Mouse (Mus musculus) midbrain, embryonic 10.5 days (tissue): ENCODE data around the gene Ube2b. TPM values are rescaled to one million over a fixed set of nuclear protein-coding genes. Genes with fewer than 3 reads are reported as not detected.

ENCODE experiments used
- DNase-seq: peaks from one replicate; pipeline ENCODE4 v3.0.0-alpha.2; 2017; ENCODE audit warnings: low spot score
- H3K27ac ChIP-seq: fragments of 300-500 bp; sonication (generic); replicated peaks from 2 replicates; pipeline ENCODE4 v1.5.1; 2016; ENCODE audit warnings: mild to moderate bottlenecking
- H3K27me3 ChIP-seq: fragments of 300-500 bp; sonication (generic); 2 replicates; pipeline ENCODE4 v1.6.1; 2016; ENCODE audit warnings: low read depth, mild to moderate bottlenecking; ENCODE audit not compliant: poor library complexity, severe bottlenecking
- H3K36me3 ChIP-seq: fragments of 300-500 bp; sonication (generic); 2 replicates; pipeline ENCODE4 v1.6.1; 2016; ENCODE audit warnings: mild to moderate bottlenecking, moderate library complexity
- H3K4me1 ChIP-seq: fragments of 300-500 bp; sonication (generic); 2 replicates; pipeline ENCODE4 v1.6.1; 2016
- H3K4me3 ChIP-seq: fragments of 300-500 bp; sonication (generic); 2 replicates; pipeline ENCODE4 v1.5.1; 2016; ENCODE audit warnings: mild to moderate bottlenecking, moderate library complexity
- H3K9me3 ChIP-seq: fragments of 300-500 bp; sonication (generic); replicated peaks from 2 replicates; pipeline ENCODE4 v1.6.1; 2016; ENCODE audit warnings: mild to moderate bottlenecking
- WGBS: fragments of 180-500 bp; shearing (Covaris S2); methylation state at CpG from one replicate; pipeline ENCODE4 v1.1.7; 2016; 5-methylcytosine and 5-hydroxymethylcytosine counted together
- polyA plus RNA-seq: library from polyadenylated mRNA; unstranded; fragments of >200 nt; fragmentation: Nextera tagmentation; extraction: Ambion mirVana; gene quantifications from 2 replicates; pipeline ENCODE4 v1.2.1, GENCODE M21; 2016

Ube2b gene
- polyA plus RNA-seq, 1 experiment from 2014 or later = 202 TPM

- Histone ChIP-seq H3K36me3 (no peaks in the 10 kb centered on the region), H3K9me3 (no peaks in the 10 kb centered on the region), H3K27ac (no peak overlapping the region), H3K4me3 (no peak overlapping the region), H3K27me3 (no peaks in the 10 kb centered on the region), H3K4me1 (no peaks in the 10 kb centered on the region)
- 89% methylated on average over 8 of the region's 8 CpGs for WGBS
- DNase-seq = no peak
These were observed 38.8 kb downstream of the Ube2b start for GRCm38 (mm10) chr11:51961761-51962160.

DNA sequence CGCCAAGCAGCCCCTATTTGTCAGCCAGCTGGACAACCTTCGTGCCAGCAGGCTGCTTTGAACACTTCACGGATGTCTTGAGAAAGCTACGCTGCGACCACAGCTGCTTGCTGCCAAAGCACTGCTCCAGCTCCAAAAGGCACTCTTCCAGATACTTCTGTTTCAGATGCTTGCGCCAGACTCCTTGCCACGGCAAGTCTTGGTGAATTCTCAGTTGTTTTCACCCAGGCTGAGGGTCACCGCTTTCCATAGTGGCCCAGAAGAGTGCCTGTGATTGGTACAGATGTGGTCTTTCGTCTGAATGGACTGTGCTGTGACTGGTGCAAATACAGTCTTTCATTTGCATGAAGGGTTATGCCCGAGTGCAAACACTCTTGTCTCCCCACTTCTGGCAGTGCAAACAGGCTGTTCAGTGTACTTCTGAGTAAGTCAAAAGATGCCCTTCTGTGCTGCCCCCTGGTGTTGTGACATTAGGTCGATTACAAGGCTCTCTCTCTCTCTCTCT is 39.5 kb downstream of the Ube2b start:
- Histone ChIP-seq H3K27ac (no peak overlapping the region), H3K4me3 (no peak overlapping the region), H3K4me1 (no peaks in the 10 kb centered on the region), H3K27me3 (no peaks in the 10 kb centered on the region), H3K36me3 (no peaks in the 10 kb centered on the region), H3K9me3 (no peaks in the 10 kb centered on the region)
- DNase-seq = no peak
- 77% methylated on average over 11 of the region's 11 CpGs for WGBS

GRCm38 (mm10) chr11:51960061-51960460 is 40.5 kb downstream of the Ube2b start:
- WGBS = 93% methylated on average over 4 of the region's 4 CpGs
- no peaks in the 10 kb centered on the region for H3K9me3 ChIP-seq
- H3K4me3 ChIP-seq = no peak overlapping the region
- H3K4me1 ChIP-seq = no peaks in the 10 kb centered on the region
- no peaks in the 10 kb centered on the region for H3K27me3 ChIP-seq
- H3K36me3 ChIP-seq = no peaks in the 10 kb centered on the region
- H3K27ac ChIP-seq = no peak overlapping the region
- no peak for DNase-seq

DNA sequence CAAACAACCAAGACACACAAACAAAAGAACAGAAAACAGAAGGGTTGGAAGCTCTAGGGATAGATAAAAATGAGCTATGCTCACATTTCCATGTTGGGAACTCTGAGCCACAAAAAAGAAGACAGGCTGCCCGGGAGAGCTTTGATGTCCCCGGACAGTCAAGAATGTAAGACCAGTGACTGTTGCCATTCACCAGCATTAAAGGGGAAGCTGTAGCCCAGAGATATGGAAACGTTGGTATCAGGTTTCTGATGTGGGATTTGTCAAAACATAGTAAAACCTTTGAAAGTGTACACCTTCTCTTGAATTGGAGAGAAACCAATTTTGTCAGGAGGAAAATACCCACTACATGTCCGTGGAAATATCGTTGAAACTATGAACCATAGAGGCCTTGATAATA is 41.1 kb downstream of the Ube2b start:
- H3K27ac ChIP-seq = no peak overlapping the region
- H3K36me3 ChIP-seq = no peaks in the 10 kb centered on the region
- WGBS = 87% methylated on average over 5 of the region's 5 CpGs
- H3K27me3 ChIP-seq = no peaks in the 10 kb centered on the region
- DNase-seq = no peak
- H3K4me3 ChIP-seq = no peak overlapping the region
- H3K9me3 ChIP-seq = no peaks in the 10 kb centered on the region
- no peaks in the 10 kb centered on the region for H3K4me1 ChIP-seq

DNA sequence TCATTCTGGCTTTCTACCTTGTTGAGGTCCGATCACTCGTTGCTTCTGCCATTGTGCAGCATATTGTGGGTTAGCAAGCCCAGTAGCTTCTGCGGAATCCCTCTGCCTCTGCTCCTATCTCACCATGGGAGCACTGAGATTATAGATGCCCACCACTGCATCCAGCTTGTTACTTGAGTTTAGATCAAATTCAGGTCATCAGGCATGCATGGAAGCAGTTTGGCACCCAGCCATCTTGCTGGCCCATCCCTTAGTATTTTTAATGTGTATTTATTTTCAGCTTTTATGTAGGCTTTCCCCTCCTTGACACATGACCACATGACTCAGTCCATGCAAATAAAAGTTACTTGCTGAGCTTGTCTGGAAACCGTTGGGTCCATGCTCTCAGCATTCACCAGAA is 42.8 kb downstream of the Ube2b start:
- no peaks in the 10 kb centered on the region for H3K27me3 ChIP-seq
- WGBS = 85% methylated on average over 4 of the region's 4 CpGs
- H3K4me1 ChIP-seq = no peaks in the 10 kb centered on the region
- H3K4me3 ChIP-seq = no peak overlapping the region
- no peak for DNase-seq
- no peaks in the 10 kb centered on the region for H3K36me3 ChIP-seq
- H3K9me3 ChIP-seq = no peaks in the 10 kb centered on the region
- no peak overlapping the region for H3K27ac ChIP-seq

GRCm38 (mm10) chr11:51956112-51956511 is 44.5 kb downstream of the Ube2b start:
- WGBS = 82% methylated on average over 9 of the region's 9 CpGs
- no peak for DNase-seq
- Histone ChIP-seq H3K36me3 (no peaks in the 10 kb centered on the region), H3K27me3 (no peaks in the 10 kb centered on the region), H3K4me1 (no peaks in the 10 kb centered on the region), H3K4me3 (no peak overlapping the region), H3K27ac (no peak overlapping the region), H3K9me3 (no peaks in the 10 kb centered on the region)

DNA sequence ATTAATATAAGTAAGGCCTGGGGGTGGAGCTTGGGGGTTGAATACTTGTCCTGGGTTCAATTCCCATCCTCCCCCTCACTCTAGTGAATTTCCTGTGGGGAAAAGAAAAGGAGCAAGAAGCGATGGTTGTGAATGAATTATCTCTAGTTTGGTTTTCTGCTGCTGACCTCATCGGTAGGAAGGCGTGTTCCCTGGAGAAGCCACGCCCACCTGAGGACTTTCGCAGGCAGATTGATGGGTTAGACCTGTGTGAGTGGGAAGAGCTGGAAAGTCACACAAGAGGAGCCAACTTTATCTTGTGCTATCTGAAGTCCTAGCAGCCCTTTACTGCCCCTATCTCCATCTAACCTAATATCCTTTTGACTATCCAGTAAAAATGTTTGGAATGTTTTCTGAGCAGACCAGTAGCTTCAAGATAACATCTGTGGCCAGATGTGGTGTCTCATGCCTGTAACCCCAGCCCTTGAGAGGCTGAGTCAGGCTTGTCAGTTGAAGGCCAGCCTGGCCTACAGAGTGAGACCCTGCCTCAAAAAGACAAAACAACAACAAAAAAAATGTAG is 48.6 kb downstream of the Ube2b start:
- H3K4me1 ChIP-seq = no peaks in the 10 kb centered on the region
- no peaks in the 10 kb centered on the region for H3K27me3 ChIP-seq
- H3K9me3 ChIP-seq = no peaks in the 10 kb centered on the region
- no peaks in the 10 kb centered on the region for H3K36me3 ChIP-seq
- no peak for DNase-seq
- H3K4me3 ChIP-seq = no peak overlapping the region
- no peak overlapping the region for H3K27ac ChIP-seq
- 44% methylated on average over 5 of the region's 5 CpGs for WGBS

DNA sequence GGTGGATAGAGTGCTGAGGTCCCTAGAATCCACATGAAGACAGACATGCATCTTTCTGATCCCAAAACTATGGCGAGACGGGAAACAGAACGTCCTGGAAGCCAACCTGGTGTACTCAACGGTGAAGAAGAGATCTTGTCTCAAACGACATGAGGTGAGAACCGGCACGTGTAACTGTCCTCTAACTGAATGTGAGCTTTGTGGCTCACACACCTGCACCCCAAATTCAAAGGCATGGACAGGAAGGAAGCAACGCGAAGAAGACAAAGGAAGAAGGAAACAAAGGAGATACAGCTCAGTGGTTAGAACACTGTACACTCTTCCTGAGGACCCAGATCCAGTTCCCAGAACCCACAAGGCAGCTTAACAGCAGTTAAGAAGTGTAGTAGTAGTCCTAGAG is 50.6 kb downstream of the Ube2b start:
- Histone ChIP-seq H3K27me3 (no peaks in the 10 kb centered on the region), H3K4me3 (no peak overlapping the region), H3K27ac (no peak overlapping the region), H3K4me1 (no peaks in the 10 kb centered on the region), H3K9me3 (no peaks in the 10 kb centered on the region), H3K36me3 (no peaks in the 10 kb centered on the region)
- WGBS = 91% methylated on average over 9 of the region's 9 CpGs
- no peak for DNase-seq

- WGBS = 86% methylated on average over 9 of the region's 9 CpGs
These were observed 51.3 kb downstream of the Ube2b start for GRCm38 (mm10) chr11:51949155-51949840.

DNA sequence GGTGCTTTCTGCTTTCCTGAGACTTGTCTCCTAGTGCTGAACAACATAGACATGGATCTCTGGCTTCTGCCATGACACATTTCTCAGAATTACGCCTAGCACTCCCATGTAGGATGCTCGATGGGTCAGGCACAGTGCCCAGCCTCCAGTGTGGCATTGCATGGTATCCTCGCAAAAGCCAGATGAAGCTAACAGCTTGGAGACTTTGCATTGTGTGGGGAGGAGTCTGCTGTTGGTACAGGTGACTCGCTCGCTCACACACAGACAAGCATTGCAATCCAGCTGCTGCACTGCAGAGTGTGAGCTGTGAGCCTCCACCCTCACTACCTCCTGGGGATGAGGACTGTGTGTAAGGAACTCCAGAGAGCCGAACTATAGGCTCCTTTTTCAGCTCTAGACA is 54.4 kb downstream of the Ube2b start:
- Histone ChIP-seq H3K36me3 (no peaks in the 10 kb centered on the region), H3K4me3 (no peak overlapping the region), H3K4me1 (peaks cover 3% of the 10 kb centered on the region), H3K27me3 (no peaks in the 10 kb centered on the region), H3K27ac (no peak overlapping the region), H3K9me3 (no peaks in the 10 kb centered on the region)
- no peak for DNase-seq
- WGBS = 85% methylated on average over 6 of the region's 6 CpGs

More at GRCm38 (mm10) chr11:51949155-51949840, 51.3 kb downstream of the Ube2b start:
- Histone ChIP-seq H3K4me1 (no peaks in the 10 kb centered on the region), H3K4me3 (no peak overlapping the region), H3K27me3 (no peaks in the 10 kb centered on the region), H3K27ac (no peak overlapping the region), H3K36me3 (no peaks in the 10 kb centered on the region), H3K9me3 (no peaks in the 10 kb centered on the region)
- no peak for DNase-seq

DNA sequence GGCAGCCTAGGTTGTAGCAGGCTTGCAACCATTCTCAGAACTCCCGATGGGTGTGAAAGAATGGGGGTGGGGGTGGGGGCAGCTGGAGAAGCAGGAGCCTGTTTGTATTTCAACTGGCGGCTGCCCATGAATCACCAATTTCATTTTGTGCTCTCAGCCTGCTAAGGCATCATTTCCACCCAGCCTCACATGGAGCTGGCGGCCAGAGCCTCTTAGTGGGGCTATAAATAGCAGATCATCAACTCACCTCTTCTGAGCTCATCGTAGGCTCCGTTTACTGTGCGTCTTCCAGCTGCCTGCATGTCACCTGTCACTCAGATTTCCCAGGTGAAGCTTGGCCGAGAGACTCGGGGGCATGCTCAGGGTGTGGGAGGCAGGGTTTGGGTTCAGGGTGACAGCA is 55.0 kb downstream of the Ube2b start:
- WGBS = 59% methylated on average over 8 of the region's 8 CpGs
- Histone ChIP-seq H3K4me1 (peaks cover 3% of the 10 kb centered on the region), H3K4me3 (no peak overlapping the region), H3K27ac (no peak overlapping the region), H3K36me3 (no peaks in the 10 kb centered on the region), H3K9me3 (no peaks in the 10 kb centered on the region), H3K27me3 (no peaks in the 10 kb centered on the region)
- no peak for DNase-seq

GRCm38 (mm10) chr11:51944239-51944638 is 56.3 kb downstream of the Ube2b start:
- H3K27ac ChIP-seq = no peak overlapping the region
- H3K4me1 ChIP-seq = peaks cover 3% of the 10 kb centered on the region
- H3K4me3 ChIP-seq = no peak overlapping the region
- WGBS = 87% methylated on average over 3 of the region's 3 CpGs
- H3K36me3 ChIP-seq = no peaks in the 10 kb centered on the region
- no peak for DNase-seq
- no peaks in the 10 kb centered on the region for H3K9me3 ChIP-seq
- H3K27me3 ChIP-seq = no peaks in the 10 kb centered on the region

DNA sequence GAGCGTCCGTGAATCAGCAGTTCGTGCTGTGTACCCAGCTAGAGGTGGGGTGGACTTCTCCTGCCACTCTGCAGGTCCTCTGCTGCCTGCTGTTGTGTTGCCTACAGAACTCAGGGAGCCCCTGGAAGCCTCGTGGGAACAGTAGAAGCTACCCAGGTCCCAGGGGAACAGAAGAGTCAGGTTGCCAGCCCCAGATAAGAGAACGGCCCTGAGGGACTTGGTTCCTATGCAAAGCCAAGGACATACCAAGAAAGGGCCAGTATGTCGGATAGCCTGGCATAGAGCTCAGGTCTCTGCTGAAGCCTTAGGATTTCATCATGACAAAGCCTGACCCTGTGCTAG is 57.1 kb downstream of the Ube2b start:
- H3K9me3 ChIP-seq = no peaks in the 10 kb centered on the region
- peaks cover 3% of the 10 kb centered on the region for H3K4me1 ChIP-seq
- H3K27ac ChIP-seq = no peak overlapping the region
- no peaks in the 10 kb centered on the region for H3K36me3 ChIP-seq
- no peak overlapping the region for H3K4me3 ChIP-seq
- 62% methylated on average over 6 of the region's 6 CpGs for WGBS
- no peak for DNase-seq
- H3K27me3 ChIP-seq = no peaks in the 10 kb centered on the region
